Mouse (Mus musculus) layer of hippocampus, adult 9-10 months (tissue): Measurements from ENCODE around the gene G2e3.

Experiments
- DNase-seq: peaks from one replicate; pipeline ENCODE4 v3.0.0; 2022; ENCODE audit warnings: low spot score

Gene G2e3

GRCm38 (mm10) chr12:51347988-51348697, at the start of gene G2e3:
Gene G2e3, plus strand, starts transcription at chr12:51348061.
- peak; percentile 51 for DNase-seq

GRCm38 (mm10) chr12:51323604-51324003, 24.3 kb upstream of the G2e3 start:
- DNase-seq = no peak

GRCm38 (mm10) chr12:51326819-51327218, 21.0 kb upstream of the G2e3 start:
- no peak for DNase-seq

- no peak for DNase-seq
These were observed 10.8 kb upstream of the G2e3 start for GRCm38 (mm10) chr12:51337014-51337413.

GRCm38 (mm10) chr12:51346121-51346520, 1.7 kb upstream of the G2e3 start:
- no peak for DNase-seq

- DNase-seq = no peak
These were observed 787 bp downstream of the G2e3 start for GRCm38 (mm10) chr12:51348698-51348998.

GRCm38 (mm10) chr12:51355296-51355695, 7.4 kb downstream of the G2e3 start:
- no peak for DNase-seq

GRCm38 (mm10) chr12:51361294-51361693, 13.4 kb downstream of the G2e3 start:
- no peak for DNase-seq

GRCm38 (mm10) chr12:51362898-51363297, 15.0 kb downstream of the G2e3 start:
- DNase-seq = no peak

GRCm38 (mm10) chr12:51368504-51368903, 20.6 kb downstream of the G2e3 start:
- no peak for DNase-seq

GRCm38 (mm10) chr12:51377003-51377887, 29.4 kb downstream of the G2e3 start, which contains the start of gene Scfd1:
Gene Scfd1, plus strand, starts transcription at chr12:51377510.
- DNase-seq = peak; percentile 79

- no peak for DNase-seq
These were observed 30.0 kb downstream of the G2e3 start for GRCm38 (mm10) chr12:51377888-51378190.

- DNase-seq = no peak
These were observed 52.0 kb downstream of the G2e3 start for GRCm38 (mm10) chr12:51399871-51400270.

- peak; percentile 8 for DNase-seq
These were observed 54.3 kb downstream of the G2e3 start for GRCm38 (mm10) chr12:51402060-51402698.

- DNase-seq = no peak
These were observed 56.2 kb downstream of the G2e3 start for GRCm38 (mm10) chr12:51403987-51404586.

GRCm38 (mm10) chr12:51411362-51411761, 63.5 kb downstream of the G2e3 start:
- no peak for DNase-seq
